Mouse (Mus musculus) adipocyte (in vitro differentiated cells): ENCODE measurements around the gene Pdlim7.

Experiments
- DNase-seq: peaks from one replicate; pipeline ENCODE4 v3.0.0-alpha.2; 2016; ENCODE audit warnings: low spot score

Pdlim7 gene

GRCm38 (mm10) chr13:55486029-55486794 lies 27.3 kb downstream of the Pdlim7 start:
- DNase-seq = no peak

GRCm38 (mm10) chr13:55484520-55485088 lies 28.9 kb downstream of the Pdlim7 start:
- no peak for DNase-seq

GRCm38 (mm10) chr13:55483593-55483992 lies 29.9 kb downstream of the Pdlim7 start:
- DNase-seq = no peak

DNA sequence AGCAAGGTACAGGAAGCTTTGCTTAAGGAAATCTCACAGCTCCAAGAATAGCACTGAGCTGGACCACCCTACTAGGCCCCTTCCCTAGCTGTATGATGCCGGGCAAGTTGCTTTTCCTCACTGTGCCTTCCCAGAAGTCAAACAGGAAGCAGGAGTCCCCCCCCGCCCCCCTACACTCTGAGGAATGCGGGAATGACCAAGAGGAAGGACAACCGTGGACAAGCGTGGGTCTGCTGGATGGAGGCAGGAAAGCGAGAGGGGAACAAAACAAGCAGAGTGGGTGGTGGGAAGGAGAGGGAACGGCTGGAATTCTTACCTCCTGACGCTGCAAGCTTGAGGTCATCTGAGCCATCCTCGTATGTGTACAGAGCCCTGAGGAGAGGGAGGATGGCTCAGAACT lies 30.4 kb downstream of the Pdlim7 start:
- DNase-seq = no peak

GRCm38 (mm10) chr13:55482542-55482941 lies 30.9 kb downstream of the Pdlim7 start:
- no peak for DNase-seq

DNA sequence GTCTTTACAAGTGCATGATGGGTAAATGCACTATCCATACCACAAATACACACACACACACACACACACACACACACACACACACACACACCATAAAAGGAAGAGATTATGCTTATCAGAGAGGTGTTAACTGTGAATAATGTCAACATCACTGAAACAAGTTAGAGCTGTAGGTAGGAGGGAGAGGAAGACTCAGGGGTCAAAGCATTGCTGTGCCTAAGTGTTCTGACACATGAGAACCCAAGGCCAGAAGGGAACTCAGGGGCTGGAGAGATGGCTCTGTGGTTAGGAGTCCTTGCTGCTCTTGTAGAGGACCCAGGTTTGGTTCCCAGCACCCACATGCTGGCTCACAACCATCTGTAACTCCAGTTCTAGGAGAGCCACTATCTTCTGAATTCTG lies 33.5 kb downstream of the Pdlim7 start:
- no peak for DNase-seq

DNA sequence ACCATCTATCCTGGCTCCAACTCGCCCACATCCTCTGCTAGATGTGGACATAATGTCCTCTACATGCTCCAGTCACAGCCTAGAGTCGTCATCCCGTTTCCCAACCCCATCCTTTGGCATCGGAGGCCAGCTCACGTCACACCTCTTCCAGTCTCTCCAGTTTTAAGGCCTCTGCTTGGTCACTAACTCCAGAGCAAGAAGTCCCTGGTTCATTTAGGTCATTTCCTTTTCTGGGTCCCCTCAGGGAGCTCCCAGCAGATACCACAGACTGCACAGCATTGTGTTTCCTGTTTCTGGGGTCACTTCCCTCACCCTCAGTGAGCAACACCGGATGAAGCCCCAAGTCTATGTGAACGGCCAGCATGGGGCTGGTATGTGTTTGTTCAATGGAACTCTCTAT lies 34.5 kb downstream of the Pdlim7 start:
- DNase-seq = no peak

GRCm38 (mm10) chr13:55478036-55478435 lies 35.4 kb downstream of the Pdlim7 start:
- no peak for DNase-seq

DNA sequence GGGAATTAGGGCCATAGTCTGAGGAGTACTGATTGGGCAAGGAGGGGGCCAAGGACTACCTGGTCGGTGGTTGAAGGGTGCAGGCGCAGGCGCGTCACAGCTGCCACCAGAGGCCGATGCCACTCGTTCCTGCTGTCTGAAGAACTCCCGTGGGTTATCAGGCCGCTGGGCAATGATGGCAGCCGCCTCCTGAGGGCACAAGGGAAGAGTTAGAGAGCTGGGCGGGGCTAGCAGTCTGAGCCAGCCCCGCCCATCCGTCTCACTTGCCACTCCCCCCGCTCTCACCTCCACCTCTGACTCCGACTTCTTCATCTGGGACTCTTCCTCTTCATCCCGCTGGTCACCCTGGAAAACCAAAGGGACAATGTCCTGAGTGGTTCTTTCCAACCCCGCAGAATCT lies 36.0 kb downstream of the Pdlim7 start:
- DNase-seq = no peak

GRCm38 (mm10) chr13:55476256-55476655 lies 37.2 kb downstream of the Pdlim7 start:
- DNase-seq = no peak

- no peak for DNase-seq
Observed at GRCm38 (mm10) chr13:55475750-55476149, 37.7 kb downstream of the Pdlim7 start.

GRCm38 (mm10) chr13:55474621-55475069 lies 38.8 kb downstream of the Pdlim7 start:
- DNase-seq = peak; percentile 36

- no peak for DNase-seq
Observed at GRCm38 (mm10) chr13:55473961-55474360, 39.5 kb downstream of the Pdlim7 start.

DNA sequence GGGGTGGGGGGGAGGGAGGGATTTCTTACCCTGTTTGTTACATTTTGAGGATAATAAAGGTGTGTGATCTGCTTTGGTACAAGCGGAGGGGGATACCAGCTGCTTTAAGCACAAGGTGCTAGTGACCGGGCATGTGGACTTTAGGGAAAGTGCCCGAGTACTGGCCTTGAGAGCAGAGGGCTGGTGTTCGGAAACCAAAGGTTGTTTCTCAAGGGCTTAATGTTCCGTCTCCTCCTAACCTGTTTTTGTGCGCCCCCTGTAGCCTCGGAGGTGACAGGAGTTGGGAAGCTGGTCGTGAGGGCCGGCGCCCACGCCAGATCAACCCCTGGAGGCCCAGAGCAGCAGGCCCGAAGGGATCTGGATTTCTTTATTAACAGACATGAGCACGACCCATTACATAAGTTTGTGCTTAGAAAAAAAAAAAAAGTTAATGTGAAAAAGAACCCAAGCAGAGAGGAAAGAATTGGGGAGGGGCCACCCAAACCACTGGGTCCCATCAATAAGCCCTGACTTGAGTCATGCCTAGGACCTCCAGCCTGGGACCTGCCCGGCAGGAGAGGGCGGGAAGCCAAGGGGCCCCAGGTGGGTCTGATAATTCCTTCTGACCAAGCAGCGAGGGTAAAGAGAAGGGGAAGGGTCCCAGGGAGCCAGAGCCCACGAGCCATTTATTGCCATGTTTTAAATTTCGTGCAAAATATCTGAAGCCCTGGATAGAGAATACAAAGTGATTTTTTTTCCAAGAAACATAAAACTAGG lies 40.2 kb downstream of the Pdlim7 start:
- DNase-seq = no peak

DNA sequence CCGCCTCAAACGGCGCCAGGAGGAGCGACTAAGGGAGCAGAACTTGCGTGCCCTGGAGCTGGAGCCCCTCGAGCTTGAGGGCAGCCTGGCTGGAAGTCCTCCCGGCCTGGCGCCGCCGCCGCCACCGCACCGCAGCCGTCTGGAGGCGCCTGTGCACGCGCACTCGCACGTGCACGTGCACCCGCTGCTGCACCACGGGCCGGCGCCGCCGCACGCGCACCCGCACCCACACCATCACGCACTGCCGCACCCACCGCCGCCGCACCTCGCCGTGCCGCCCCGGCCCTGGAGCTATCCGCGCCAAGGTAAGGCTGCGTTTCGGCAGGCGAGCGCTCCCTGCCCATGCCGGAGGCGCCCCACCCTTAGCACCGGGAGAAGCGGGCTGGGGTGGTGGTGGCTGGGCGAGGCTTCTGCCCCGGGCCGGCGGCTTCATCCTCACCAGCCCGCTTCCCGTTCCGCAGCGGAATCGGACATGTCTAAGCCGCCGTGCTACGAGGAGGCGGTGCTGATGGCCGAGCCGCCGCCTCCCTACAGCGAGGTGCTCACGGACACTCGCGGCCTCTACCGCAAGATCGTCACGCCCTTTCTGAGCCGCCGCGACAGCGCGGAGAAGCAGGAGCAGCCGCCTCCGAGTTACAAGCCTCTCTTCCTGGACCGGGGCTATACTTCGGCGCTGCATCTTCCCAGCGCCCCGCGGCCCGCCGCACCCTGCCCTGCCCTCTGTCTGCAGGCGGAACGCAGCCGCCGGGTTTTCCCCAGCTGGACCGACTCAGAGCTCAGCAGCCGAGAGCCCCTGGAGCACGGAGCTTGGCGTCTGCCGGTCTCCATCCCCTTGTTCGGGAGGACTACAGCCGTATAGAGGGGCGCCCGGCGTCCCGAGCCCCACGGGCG lies 41.1 kb downstream of the Pdlim7 start:
- no peak for DNase-seq

DNA sequence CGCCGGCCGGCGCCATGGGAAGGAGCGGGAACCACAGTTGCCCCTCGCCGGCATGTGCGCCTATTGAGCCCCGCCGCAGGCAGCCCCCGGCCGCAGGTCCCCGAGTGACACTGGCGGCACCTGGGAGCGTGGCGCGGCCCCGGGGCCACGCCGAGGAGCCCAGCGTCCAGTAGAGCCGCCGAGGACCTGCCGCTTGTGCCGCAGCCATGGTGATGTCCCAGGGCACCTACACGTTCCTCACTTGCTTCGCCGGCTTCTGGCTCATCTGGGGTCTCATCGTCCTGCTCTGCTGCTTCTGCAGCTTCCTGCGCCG lies 41.7 kb downstream of the Pdlim7 start:
- DNase-seq = no peak

DNA sequence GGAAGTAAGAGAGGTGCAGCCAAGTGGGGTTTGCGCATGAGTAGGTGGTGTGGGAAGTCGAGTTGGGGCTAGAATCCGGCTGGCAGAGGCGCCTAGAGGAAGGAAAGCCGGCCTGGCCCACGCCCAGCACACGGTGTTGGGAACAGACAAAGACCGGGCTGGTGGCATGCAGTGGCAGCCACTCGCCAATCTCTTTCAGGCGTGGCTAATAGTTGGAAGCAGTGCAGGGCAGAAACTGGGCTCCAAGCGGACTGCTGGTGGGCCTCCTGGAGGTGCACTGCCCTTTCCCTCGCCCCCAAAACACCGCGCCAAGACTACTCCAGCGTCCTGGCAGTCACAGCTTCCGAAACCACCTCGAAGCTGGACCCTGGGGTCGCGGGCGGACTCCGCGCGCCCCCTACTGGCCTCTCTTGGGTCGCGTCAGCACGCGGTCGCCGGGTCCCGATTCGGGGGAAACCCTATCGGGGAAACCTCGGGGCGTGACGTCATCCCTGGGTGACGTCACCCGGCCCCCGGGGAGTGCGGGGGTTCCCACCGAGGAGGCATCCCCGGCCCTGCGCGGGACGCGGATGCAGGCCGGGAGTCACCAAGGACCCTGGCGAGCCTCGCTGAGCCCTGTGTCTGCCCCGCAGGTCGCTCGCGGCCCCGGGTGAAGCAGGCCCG lies 42.2 kb downstream of the Pdlim7 start:
- peak; percentile 69 for DNase-seq

GRCm38 (mm10) chr13:55470372-55470771 lies 43.1 kb downstream of the Pdlim7 start:
- peak; percentile 54 for DNase-seq

GRCm38 (mm10) chr13:55468851-55469560 lies 44.5 kb downstream of the Pdlim7 start:
- peak; percentile 52 for DNase-seq

DNA sequence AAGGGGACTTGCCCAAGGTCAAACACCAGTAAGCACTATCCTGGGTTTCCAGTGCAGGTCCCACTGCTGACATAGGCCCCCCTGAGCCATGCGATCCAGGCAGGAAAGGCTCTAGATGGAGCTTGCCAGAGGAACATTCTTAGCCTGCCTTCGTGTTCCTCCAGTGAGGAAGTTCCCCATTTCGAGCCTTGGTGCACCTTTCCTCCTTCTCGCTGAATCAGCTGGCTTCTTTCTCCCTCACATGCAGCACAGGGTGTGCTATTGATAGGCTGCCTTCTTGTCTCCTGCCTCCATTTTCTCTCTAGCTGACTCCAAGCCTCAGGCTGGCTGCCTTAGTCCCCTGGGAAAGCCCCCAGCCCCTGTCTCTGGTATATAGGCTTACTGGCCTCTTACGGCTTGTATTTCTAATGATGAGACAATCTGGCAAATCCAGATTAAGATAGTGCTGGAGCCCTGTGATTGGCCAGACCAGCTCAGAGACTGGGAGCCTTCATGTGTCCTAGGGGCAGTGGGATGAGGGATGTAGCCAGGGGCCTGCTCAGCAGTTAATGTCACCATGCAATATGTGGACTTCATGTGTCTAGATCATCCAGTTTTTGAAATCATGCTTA lies 47.5 kb downstream of the Pdlim7 start:
- DNase-seq = no peak

- DNase-seq = no peak
Observed at GRCm38 (mm10) chr13:55465184-55465583, 48.3 kb downstream of the Pdlim7 start.
